ENCODE assay signal across 16 mouse cellular contexts in genomic region chr4:78212941-78213340, GRCm38 (mm10). TPM values are rescaled to one million over a fixed set of nuclear protein-coding genes. Genes with fewer than 3 reads are reported as not detected.
DNase-seq lines count a peak whose midpoint lies in the region; ATAC-seq and TF ChIP-seq lines count a peak whose summit lies in the region.
"Had no signal": no experiment of that assay in that cellular context is flagged by ENCODE, and none has a peak within 500 bp of the region (broad histone marks: within the 10 kb centered on the region; RNA-seq: fewer than 3 reads in every experiment).

No protein-coding gene starts in this region.

- peak overlapping the region; percentile 87 for H3K4me2 ChIP-seq in forebrain, embryonic 15.5 days (replicated peaks)
- H3K4me2 ChIP-seq in forebrain, embryonic 12.5 days, result no peak overlapping the region
- peak overlapping the region; percentile 66 for H3K4me2 ChIP-seq in midbrain, embryonic 15.5 days

- H3K9ac ChIP-seq in forebrain, embryonic 15.5 days (replicated peaks), result peak overlapping the region; percentile 86; the same call in 1 of the 2 replicates
- H3K9ac ChIP-seq in forebrain, embryonic 12.5 days, result no peak overlapping the region
- peak overlapping the region; percentile 75; the same call in 1 of the 2 replicates for H3K9ac ChIP-seq in midbrain, embryonic 15.5 days
- H3K9ac ChIP-seq: liver, postnatal 0 days had no signal

- no peaks in the 10 kb centered on the region for H3K9me3 ChIP-seq in forebrain, embryonic 15.5 days
- no peaks in the 10 kb centered on the region for H3K9me3 ChIP-seq in forebrain, embryonic 12.5 days
- no peaks in the 10 kb centered on the region for H3K9me3 ChIP-seq in midbrain, embryonic 15.5 days

- intact Hi-C loops in left cerebral cortex, postnatal 25 days (cut with DNase I), result loop anchor here (5.0 kb wide), 1 partner anchor 209 kb away; no protein-coding TSS in a partner anchor
- intact Hi-C loops in left cerebral cortex, postnatal 10 days (cut with DNase I), result loop anchor here (10.0 kb wide), 3 partner anchors 392 to 842 kb away; no protein-coding TSS in a partner anchor
- intact Hi-C loops in heart, postnatal 14 days (cut with DNase I), result no loop called here

- 63% methylated on average over 4 of the region's 4 CpGs for WGBS in forebrain, embryonic 15.5 days
- 69% methylated on average over 4 of the region's 4 CpGs for WGBS in forebrain, embryonic 12.5 days
- WGBS in midbrain, embryonic 15.5 days, result 64% methylated on average over 4 of the region's 4 CpGs
- 78% methylated on average over 4 of the region's 4 CpGs for WGBS in thymus, adult 2 months

- peak; percentile 23 to 60 for DNase-seq in left cerebral cortex, postnatal 25 days (ENCODE audit: low spot score in 2 of 2)
- DNase-seq in left cerebral cortex, postnatal 10 days (ENCODE audit: extremely low spot score in 1 of 2, low spot score in 2 of 2), result no peak
- no peak for DNase-seq in thymus, adult 2 months
- no peak for DNase-seq in heart, postnatal 14 days
- DNase-seq: cerebellum, postnatal 14 days; liver; liver, postnatal 0 days; lung, postnatal 14 days; thymus, adult 18-20 months had no signal

- H3K27ac ChIP-seq in forebrain, embryonic 15.5 days (replicated peaks), result peak overlapping the region; percentile 88; the same call in 1 of the 2 replicates
- no peak overlapping the region for H3K27ac ChIP-seq in forebrain, embryonic 12.5 days
- peak overlapping the region; percentile 98 for H3K27ac ChIP-seq in cortical plate, adult 2 months (ENCODE audit: insufficient read depth, low read length)
- H3K27ac ChIP-seq in midbrain, embryonic 15.5 days, result peak overlapping the region; percentile 85; the same call in 1 of the 2 replicates
- H3K27ac ChIP-seq in thymus, adult 2 months (ENCODE audit: control insufficient read depth, insufficient read depth, low read length), result no peak overlapping the region

- ATAC-seq in forebrain, embryonic 15.5 days (replicated peaks), result no peak
- no peak for ATAC-seq in forebrain, embryonic 12.5 days (ENCODE audit: low FRiP score)
- no peak for ATAC-seq in midbrain, embryonic 15.5 days (replicated peaks)
- ATAC-seq: intestine, postnatal 0 days; liver, postnatal 0 days had no signal

- TF ChIP-seq CTCF in cortical plate, adult 2 months (IDR thresholded peaks at IDR 0.05; ENCODE audit: extremely low read depth, insufficient read depth, low read length), result no peak
- no peak for TF ChIP-seq CTCF in thymus, adult 2 months (IDR thresholded peaks at IDR 0.05; ENCODE audit: borderline replicate concordance, control insufficient read depth, extremely low read depth, insufficient read depth, low read length, poor library complexity)

- no peaks in the 10 kb centered on the region for H3K36me3 ChIP-seq in forebrain, embryonic 15.5 days
- no peaks in the 10 kb centered on the region for H3K36me3 ChIP-seq in forebrain, embryonic 12.5 days (replicated peaks)
- no peaks in the 10 kb centered on the region for H3K36me3 ChIP-seq in midbrain, embryonic 15.5 days (replicated peaks)
- no peaks in the 10 kb centered on the region for H3K36me3 ChIP-seq in thymus, adult 2 months (ENCODE audit: control insufficient read depth, insufficient read depth, low read length)

- peaks cover 13% of the 10 kb centered on the region for H3K4me1 ChIP-seq in forebrain, embryonic 15.5 days
- peaks cover 12% of the 10 kb centered on the region; the same call in 1 of the 2 replicates for H3K4me1 ChIP-seq in forebrain, embryonic 12.5 days
- H3K4me1 ChIP-seq in cortical plate, adult 2 months (ENCODE audit: control insufficient read depth, insufficient read depth, low read length), result no peaks in the 10 kb centered on the region
- H3K4me1 ChIP-seq in midbrain, embryonic 15.5 days, result peaks cover 18% of the 10 kb centered on the region; the same call in 1 of the 2 replicates
- H3K4me1 ChIP-seq in thymus, adult 2 months (replicated peaks; ENCODE audit: control insufficient read depth, insufficient read depth, low read length), result no peaks in the 10 kb centered on the region

- no peaks in the 10 kb centered on the region for H3K27me3 ChIP-seq in forebrain, embryonic 15.5 days
- peaks cover 22% of the 10 kb centered on the region for H3K27me3 ChIP-seq in forebrain, embryonic 12.5 days
- H3K27me3 ChIP-seq in midbrain, embryonic 15.5 days (replicated peaks), result no peaks in the 10 kb centered on the region
- no peaks in the 10 kb centered on the region for H3K27me3 ChIP-seq in thymus, adult 2 months (ENCODE audit: control insufficient read depth, insufficient read depth, low read length)
- H3K27me3 ChIP-seq: CH12.LX had no signal

- no peak for TF ChIP-seq POLR2A in cortical plate, adult 2 months (IDR thresholded peaks at IDR 0.05; ENCODE audit: extremely low read depth, insufficient read depth, low read length)
- TF ChIP-seq POLR2A in thymus, adult 2 months (IDR thresholded peaks at IDR 0.05; ENCODE audit: control insufficient read depth, extremely low read depth, insufficient read depth, low read length, poor library complexity), result no peak

- H3K4me3 ChIP-seq in forebrain, embryonic 15.5 days, result peak overlapping the region; percentile 67
- H3K4me3 ChIP-seq in forebrain, embryonic 12.5 days (replicated peaks), result no peak overlapping the region
- H3K4me3 ChIP-seq in cortical plate, adult 2 months (ENCODE audit: insufficient read depth, low read length), result peak overlapping the region; percentile 94
- H3K4me3 ChIP-seq in midbrain, embryonic 15.5 days, result peak overlapping the region; percentile 68
- no peak overlapping the region for H3K4me3 ChIP-seq in thymus, adult 2 months (ENCODE audit: control insufficient read depth, insufficient read depth, low read length)

RNA-seq across cellular contexts. Expression of gene Ptprd, which starts 1.2 kb away (rescaled TPM):
- polyA plus RNA-seq in forebrain, embryonic 15.5 days (2015; fragmentation: Nextera tagmentation; extraction: Ambion mirVana), result 105 and 124 TPM in 2 replicates
- 42.2 and 52.0 TPM in 2 replicates for polyA plus RNA-seq in forebrain, embryonic 12.5 days (2016; fragmentation: Nextera tagmentation; extraction: Ambion mirVana)
- total RNA-seq in left cerebral cortex, postnatal 25 days (2021), result 100 to 1,000 TPM; 331 to 336 TPM
- 100 to 1,000 TPM; 402 to 420 TPM for total RNA-seq in left cerebral cortex, postnatal 10 days (2021)
- 150 and 152 TPM in 2 replicates for polyA plus RNA-seq in cortical plate, adult 2 months (2012; rRNA removed)
- polyA plus RNA-seq in midbrain, embryonic 15.5 days (2015; fragmentation: Nextera tagmentation; extraction: Ambion mirVana), result 77.2 and 91.7 TPM in 2 replicates
- polyA plus RNA-seq in thymus, adult 2 months (2012; rRNA removed), result 0.97 and 1.0 TPM in 2 replicates
- total RNA-seq in heart, postnatal 14 days (2021), result 10 to 100 TPM; 10.4 to 13.5 TPM
- total RNA-seq: CH12.LX; megakaryocyte-erythroid progenitor cell, adult 5-6 weeks had no signal

Comparison
In these comparisons a context has a peak if more than half of its experiments do, and no peak if none do; other contexts are left out.
1. H3K27ac ChIP-seq: peak in forebrain, embryonic 15.5 days (single experiment), cortical plate, adult 2 months (single experiment) and midbrain, embryonic 15.5 days (single experiment); none in forebrain, embryonic 12.5 days (single experiment) and thymus, adult 2 months (single experiment).
2. H3K4me3 ChIP-seq: peak in forebrain, embryonic 15.5 days (single experiment), cortical plate, adult 2 months (single experiment) and midbrain, embryonic 15.5 days (single experiment); none in forebrain, embryonic 12.5 days (single experiment) and thymus, adult 2 months (single experiment).
3. DNase-seq: peak in left cerebral cortex, postnatal 25 days (2 of 2); none in left cerebral cortex, postnatal 10 days (0 of 2), thymus, adult 2 months (single experiment) and heart, postnatal 14 days (0 of 2).
4. RNA of gene Ptprd, which starts 1.2 kb away (polyA plus RNA-seq): 150 to 152 TPM in cortical plate, adult 2 months, 105 to 124 TPM in forebrain, embryonic 15.5 days, 77.2 to 91.7 TPM in midbrain, embryonic 15.5 days and 42.2 to 52.0 TPM in forebrain, embryonic 12.5 days; 0.97 to 1.0 TPM in thymus, adult 2 months; every median in the first group is over 10 times any median in the second.